Mouse (Mus musculus) liver, embryonic 16.5 days (tissue): ENCODE measurements at regions not wholly inside any gene's neighbourhood (a gene's known extent, or its start where the extent isn't known, plus 50 kb on each side); places are given as distances from the start of the nearest gene placed in this dataset.

Source experiments
- ATAC-seq: fragments of 200-750 bp; cut with Nextera tagmentation; 2 replicates; pipeline ENCODE4 v1.8.0; 2017; ENCODE audit warnings: low read depth, mild to moderate bottlenecking, moderate number of reproducible peaks, moderate library complexity
- H3K27ac ChIP-seq: fragments of 300-500 bp; sonication (generic); 2 replicates; pipeline ENCODE4 v1.5.1; 2014; ENCODE audit warnings: mild to moderate bottlenecking, low read length
- H3K27me3 ChIP-seq: fragments of 300-500 bp; sonication (generic); 2 replicates; pipeline ENCODE4 v1.6.1; 2014; ENCODE audit warnings: low read depth, low read length, mixed read lengths; ENCODE audit not compliant: control insufficient read depth, insufficient read depth
- H3K36me3 ChIP-seq: fragments of 300-500 bp; sonication (generic); 2 replicates; pipeline ENCODE4 v1.6.1; 2014; ENCODE audit warnings: mild to moderate bottlenecking; ENCODE audit not compliant: control insufficient read depth, insufficient read depth
- H3K4me1 ChIP-seq: fragments of 300-500 bp; sonication (generic); 2 replicates; pipeline ENCODE4 v1.6.1; 2014; ENCODE audit warnings: low read depth, low read length, mixed read lengths; ENCODE audit not compliant: control insufficient read depth
- H3K4me2 ChIP-seq: fragments of 300-500 bp; sonication (generic); 2 replicates; pipeline ENCODE4 v1.6.1; 2014; ENCODE audit warnings: low read depth, low read length, mixed read lengths
- H3K4me3 ChIP-seq: fragments of 300-500 bp; sonication (generic); 2 replicates; pipeline ENCODE4 v1.5.1; 2014; ENCODE audit warnings: low read depth, mild to moderate bottlenecking, low read length
- H3K9ac ChIP-seq: fragments of 300-500 bp; sonication (generic); 2 replicates; pipeline ENCODE4 v1.6.1; 2014; ENCODE audit warnings: low read depth, low read length
- H3K9me3 ChIP-seq: fragments of 300-500 bp; sonication (generic); replicated peaks from 2 replicates; pipeline ENCODE4 v1.6.1; 2016; ENCODE audit warnings: low read length; ENCODE audit not compliant: control insufficient read depth
- WGBS: fragments of 180-500 bp; shearing (Covaris S2); extraction: QIAGEN DNeasy Blood & Tissue Kit; methylation state at CpG from one replicate; pipeline ENCODE4 v1.1.7; 2014; ENCODE audit not compliant: insufficient replicate concordance; 5-methylcytosine and 5-hydroxymethylcytosine counted together

GRCm38 (mm10) chr13:59945631-59946030 lies 122.7 kb upstream of the Tut7 start:
- no peak for ATAC-seq
- H3K4me2 ChIP-seq: no peak overlapping the region
- H3K9me3 ChIP-seq: no peaks in the 10 kb centered on the region
- WGBS: 61% methylated on average over 1 of the region's 1 CpGs
- no peak overlapping the region for H3K27ac ChIP-seq
- no peak overlapping the region for H3K4me3 ChIP-seq
- H3K4me1 ChIP-seq: no peaks in the 10 kb centered on the region
- peaks cover 7% of the 10 kb centered on the region; the same call in 1 of the 2 replicates for H3K27me3 ChIP-seq
- no peak overlapping the region for H3K9ac ChIP-seq
- H3K36me3 ChIP-seq: no peaks in the 10 kb centered on the region

DNA sequence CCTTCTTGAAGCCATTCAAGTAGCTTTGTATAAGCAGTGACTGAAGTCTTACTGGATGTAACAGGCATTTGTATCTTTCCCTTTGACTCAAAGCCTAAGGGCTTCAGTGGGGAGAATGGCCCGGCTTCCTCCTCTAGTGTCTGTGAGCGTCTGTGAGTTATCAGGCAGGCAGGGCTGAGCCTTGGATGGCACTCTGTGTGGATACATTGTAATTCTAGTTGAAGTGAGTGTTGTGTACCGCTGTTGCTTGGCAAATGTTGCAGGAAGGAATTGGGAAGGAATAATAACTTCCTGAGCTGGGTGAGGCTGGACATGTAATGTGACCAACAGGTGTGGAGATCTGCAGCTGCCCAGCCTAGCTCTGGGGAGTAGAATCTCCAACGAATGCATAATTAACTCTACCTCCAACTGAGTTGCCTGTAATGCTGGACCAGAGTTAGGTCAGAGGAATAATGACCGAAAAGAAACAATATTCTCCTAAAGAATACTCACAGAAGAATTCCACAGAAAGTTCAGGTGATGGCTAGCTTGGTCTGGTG lies 120.7 kb upstream of the Tut7 start:
- ATAC-seq: no peak
- WGBS: 47% methylated on average over 5 of the region's 5 CpGs
- no peaks in the 10 kb centered on the region for H3K36me3 ChIP-seq

GRCm38 (mm10) chr13:59943020-59943419 lies 120.1 kb upstream of the Tut7 start:
- Histone ChIP-seq H3K27me3 (peaks cover 9% of the 10 kb centered on the region), H3K4me3 (no peak overlapping the region), H3K27ac (no peak overlapping the region), H3K36me3 (no peaks in the 10 kb centered on the region), H3K9me3 (no peaks in the 10 kb centered on the region), H3K4me2 (no peak overlapping the region), H3K4me1 (no peaks in the 10 kb centered on the region), H3K9ac (no peak overlapping the region)
- ATAC-seq: no peak
- 61% methylated on average over 3 of the region's 3 CpGs for WGBS

More for the DNA sequence above, 120.7 kb upstream of the Tut7 start:
- peaks cover 9% of the 10 kb centered on the region for H3K27me3 ChIP-seq
- H3K9me3 ChIP-seq: no peaks in the 10 kb centered on the region
- H3K9ac ChIP-seq: no peak overlapping the region
- no peak overlapping the region for H3K4me2 ChIP-seq
- no peaks in the 10 kb centered on the region for H3K4me1 ChIP-seq
- H3K27ac ChIP-seq: no peak overlapping the region
- no peak overlapping the region for H3K4me3 ChIP-seq

GRCm38 (mm10) chr13:59941519-59941918 lies 118.6 kb upstream of the Tut7 start:
- H3K9me3 ChIP-seq: no peaks in the 10 kb centered on the region
- H3K4me2 ChIP-seq: no peak overlapping the region
- no peak overlapping the region for H3K4me3 ChIP-seq
- no peak overlapping the region for H3K9ac ChIP-seq
- H3K27me3 ChIP-seq: peaks cover 9% of the 10 kb centered on the region
- H3K36me3 ChIP-seq: no peaks in the 10 kb centered on the region
- H3K27ac ChIP-seq: no peak overlapping the region
- H3K4me1 ChIP-seq: no peaks in the 10 kb centered on the region
- ATAC-seq: no peak
- 63% methylated on average over 3 of the region's 3 CpGs for WGBS

DNA sequence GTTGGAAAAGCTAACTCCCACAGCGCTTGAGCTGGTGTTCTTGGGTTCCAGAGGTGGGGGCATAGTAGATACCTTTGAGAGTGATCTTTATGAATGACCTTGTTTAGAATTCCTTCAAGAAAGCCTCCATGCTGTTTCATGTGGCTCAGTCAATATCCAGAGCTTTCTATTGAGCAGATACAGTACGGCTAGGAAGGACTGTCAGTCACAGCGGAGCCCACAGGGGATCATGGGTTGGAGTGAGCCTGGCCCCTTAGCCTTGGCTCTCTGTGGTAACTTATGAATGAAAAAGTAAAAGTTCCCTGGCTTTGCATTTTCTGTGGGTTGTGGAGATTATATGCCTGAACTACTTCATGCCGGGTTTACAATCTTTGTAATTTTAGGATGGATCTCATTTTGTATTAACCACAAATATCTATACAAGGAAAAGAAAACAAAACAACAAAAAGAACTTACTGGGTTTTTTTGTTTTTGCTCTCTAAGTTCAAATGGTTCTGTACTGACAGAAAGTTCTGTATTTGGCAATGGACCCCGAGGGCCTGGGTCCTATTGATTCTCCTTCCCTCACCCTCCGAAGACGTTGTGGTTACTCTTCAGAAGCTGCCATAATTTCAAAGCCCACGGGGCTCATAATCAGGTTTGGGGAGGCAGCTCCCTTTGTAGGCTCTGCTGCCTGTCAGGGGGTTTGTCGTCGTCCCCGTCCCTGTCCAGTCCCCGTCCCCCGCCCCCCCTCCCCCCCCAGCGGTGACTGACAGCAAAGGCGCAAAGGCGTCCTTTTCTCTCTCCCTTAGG lies 117.7 kb upstream of the Tut7 start:
- Histone ChIP-seq H3K4me1 (no peaks in the 10 kb centered on the region), H3K36me3 (no peaks in the 10 kb centered on the region), H3K4me3 (no peak overlapping the region), H3K9ac (no peak overlapping the region), H3K9me3 (no peaks in the 10 kb centered on the region), H3K27me3 (peaks cover 9% of the 10 kb centered on the region), H3K27ac (no peak overlapping the region), H3K4me2 (no peak overlapping the region)
- ATAC-seq: no peak
- WGBS: 21% methylated on average over 16 of the region's 16 CpGs

DNA sequence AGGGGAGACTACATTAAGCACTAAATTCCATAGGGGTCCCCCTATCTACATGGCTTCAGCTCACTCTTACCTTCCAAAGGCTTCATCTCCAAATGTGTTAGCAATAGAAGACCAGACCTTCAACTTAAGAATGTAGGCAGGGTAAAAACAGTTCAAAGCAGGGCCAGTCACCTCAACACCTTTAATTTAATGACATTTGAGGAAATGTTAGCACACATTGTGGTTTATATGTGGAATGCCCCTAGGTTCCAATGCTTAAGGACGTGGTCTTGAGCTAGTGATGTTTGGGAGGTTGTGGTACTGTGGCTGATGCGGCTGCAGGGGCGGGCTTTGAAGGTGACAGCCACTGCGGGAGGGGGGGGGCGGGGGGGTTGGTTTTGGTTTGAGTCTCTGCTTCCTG lies 116.9 kb upstream of the Tut7 start:
- Histone ChIP-seq H3K4me3 (no peak overlapping the region), H3K36me3 (no peaks in the 10 kb centered on the region), H3K4me2 (no peak overlapping the region), H3K27me3 (peaks cover 9% of the 10 kb centered on the region), H3K4me1 (no peaks in the 10 kb centered on the region), H3K27ac (no peak overlapping the region), H3K9me3 (no peaks in the 10 kb centered on the region), H3K9ac (no peak overlapping the region)
- 14% methylated on average over 4 of the region's 5 CpGs for WGBS
- ATAC-seq: no peak

DNA sequence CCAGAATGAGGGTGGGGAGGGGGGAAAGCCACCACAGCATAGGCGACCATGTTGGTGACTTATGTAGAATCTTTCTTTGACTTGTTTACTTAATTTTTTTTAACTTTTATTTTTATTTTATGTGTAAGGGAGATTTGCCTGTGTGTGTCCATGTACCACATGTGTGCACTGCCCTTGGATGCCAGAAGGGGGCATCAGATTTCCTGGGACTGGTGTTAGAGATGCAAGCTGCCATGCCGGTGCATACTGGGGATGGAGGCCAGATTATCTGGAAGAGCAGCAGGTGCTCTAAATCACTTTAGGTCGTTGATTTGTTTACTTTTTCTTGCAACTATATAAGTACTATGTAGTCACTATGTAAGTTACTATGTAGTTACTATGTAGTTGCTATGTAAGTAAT lies 114.2 kb upstream of the Tut7 start:
- peaks cover 9% of the 10 kb centered on the region for H3K27me3 ChIP-seq
- H3K9me3 ChIP-seq: no peaks in the 10 kb centered on the region
- H3K36me3 ChIP-seq: no peaks in the 10 kb centered on the region
- H3K27ac ChIP-seq: no peak overlapping the region
- H3K9ac ChIP-seq: no peak overlapping the region
- 46% methylated on average over 3 of the region's 3 CpGs for WGBS
- no peak for ATAC-seq
- no peaks in the 10 kb centered on the region for H3K4me1 ChIP-seq
- H3K4me3 ChIP-seq: no peak overlapping the region
- H3K4me2 ChIP-seq: no peak overlapping the region

DNA sequence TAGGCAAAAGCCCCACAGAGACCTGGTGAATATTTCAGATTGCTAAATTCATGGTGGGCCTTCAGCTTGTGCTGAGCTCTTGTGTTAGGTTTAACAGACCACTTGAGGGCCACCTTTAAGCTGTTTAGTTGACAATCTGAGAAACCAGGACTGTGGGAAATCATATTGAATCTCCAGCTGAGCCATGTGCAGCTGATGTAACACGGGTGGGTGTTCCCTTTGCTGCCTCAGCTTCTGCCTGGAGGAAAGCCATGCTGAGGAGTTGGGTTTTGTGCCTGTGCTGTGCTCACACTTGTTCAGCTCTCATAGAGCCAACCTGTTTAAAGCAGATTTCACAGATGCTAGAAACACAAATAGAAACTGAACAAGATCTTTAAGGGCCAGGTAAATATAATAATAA lies 111.6 kb upstream of the Tut7 start:
- Histone ChIP-seq H3K9ac (no peak overlapping the region), H3K4me3 (no peak overlapping the region), H3K27me3 (no peaks in the 10 kb centered on the region; the same call in 1 of the 2 replicates), H3K27ac (no peak overlapping the region), H3K9me3 (no peaks in the 10 kb centered on the region), H3K4me1 (no peaks in the 10 kb centered on the region), H3K4me2 (no peak overlapping the region), H3K36me3 (no peaks in the 10 kb centered on the region)
- no peak for ATAC-seq
- WGBS: 23% methylated on average over 1 of the region's 1 CpGs

DNA sequence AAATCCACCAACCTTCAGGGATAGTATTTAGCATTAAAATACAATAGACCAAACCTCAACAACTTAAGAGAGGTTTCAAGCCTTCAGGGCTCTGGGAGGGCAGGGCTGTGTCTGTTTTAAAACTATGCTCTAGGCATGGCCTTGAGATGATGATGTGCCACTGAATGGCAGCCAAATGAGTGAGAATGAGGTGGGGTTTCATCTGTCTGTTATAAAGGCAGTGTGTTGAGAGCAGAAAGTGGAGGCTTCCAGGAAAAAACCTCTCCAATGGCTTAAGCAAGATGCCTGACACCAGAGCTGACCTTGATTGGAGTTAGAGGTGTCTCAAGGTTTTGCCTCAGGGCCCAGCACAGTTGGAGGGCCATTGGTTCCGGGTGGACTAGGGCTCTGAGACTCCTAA lies 111.1 kb upstream of the Tut7 start:
- Histone ChIP-seq H3K9ac (no peak overlapping the region), H3K36me3 (no peaks in the 10 kb centered on the region), H3K9me3 (no peaks in the 10 kb centered on the region), H3K4me1 (no peaks in the 10 kb centered on the region), H3K27me3 (no peaks in the 10 kb centered on the region; the same call in 1 of the 2 replicates), H3K27ac (no peak overlapping the region), H3K4me3 (no peak overlapping the region), H3K4me2 (no peak overlapping the region)
- WGBS: 41% methylated on average over 1 of the region's 1 CpGs
- no peak for ATAC-seq
